Mouse (Mus musculus) ES-CJ7 (cell line): Measurements from ENCODE around the gene Igdcc4.
A peak's percentile ranks its signal among the peaks of the same experiment; 100 is the strongest.

Experiments used
- DNase-seq: peaks from one replicate; pipeline ENCODE4 v3.0.0; 2011; ENCODE audit warnings: low read depth, low spot score

Igdcc4 gene

DNA sequence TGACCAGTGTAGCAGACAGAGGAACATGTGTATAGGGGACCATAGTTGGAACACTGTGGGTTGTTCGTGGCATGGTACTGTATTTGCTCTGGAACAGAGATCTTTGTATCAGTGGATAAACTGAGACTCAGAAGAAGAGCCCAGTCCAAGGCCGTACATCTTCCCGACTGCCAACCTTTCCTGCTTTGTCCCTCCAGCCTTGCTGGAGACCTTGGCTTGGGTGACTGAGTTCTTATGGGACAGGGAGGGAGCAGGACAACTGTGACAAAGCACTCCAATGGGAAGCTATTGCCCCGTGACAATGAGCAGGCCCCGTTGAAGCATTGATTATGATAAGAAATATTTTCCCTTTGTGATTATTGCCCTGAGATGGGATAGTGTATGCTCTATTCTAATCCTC, 10.4 kb downstream of the Igdcc4 start:
- no peak for DNase-seq

DNA sequence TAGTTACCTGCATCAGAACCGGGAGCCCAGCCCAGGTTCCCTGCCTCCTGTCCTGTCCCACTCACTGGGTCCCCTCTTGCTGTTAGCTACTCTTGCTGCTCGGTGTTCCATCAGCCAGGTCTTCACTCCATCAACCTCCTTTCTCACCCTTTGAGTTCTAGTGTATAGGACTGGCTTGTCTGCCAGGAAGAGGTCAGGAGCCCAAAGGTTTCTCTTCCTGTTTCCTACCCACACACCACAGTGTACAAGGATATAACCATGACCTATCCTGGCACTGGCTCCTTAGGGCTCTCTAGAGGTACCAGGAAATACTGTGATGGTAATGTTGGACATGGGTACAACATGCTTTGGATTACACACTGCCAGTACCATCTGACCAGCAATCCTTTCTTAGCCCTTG, 12.4 kb downstream of the Igdcc4 start:
- DNase-seq, result no peak

DNA sequence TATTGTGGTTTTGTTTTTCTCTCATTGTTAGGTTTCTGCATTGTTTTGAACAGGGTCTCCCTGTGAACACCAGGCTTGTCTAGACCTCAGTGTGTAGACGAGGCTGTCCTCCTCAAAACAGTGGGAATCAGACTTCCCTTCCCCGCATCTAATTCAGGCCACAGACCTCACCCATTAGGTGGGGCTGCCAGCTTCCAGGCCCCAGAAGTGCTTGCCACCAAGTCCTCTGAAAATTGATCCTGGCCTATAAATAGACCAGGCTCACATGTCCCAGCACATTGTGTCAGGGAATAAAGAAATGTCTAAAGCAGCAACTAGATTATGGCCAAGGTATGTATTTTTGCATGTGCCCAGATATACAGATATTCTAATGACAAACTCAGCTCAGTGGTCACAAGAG, 14.6 kb downstream of the Igdcc4 start:
- no peak for DNase-seq

DNA sequence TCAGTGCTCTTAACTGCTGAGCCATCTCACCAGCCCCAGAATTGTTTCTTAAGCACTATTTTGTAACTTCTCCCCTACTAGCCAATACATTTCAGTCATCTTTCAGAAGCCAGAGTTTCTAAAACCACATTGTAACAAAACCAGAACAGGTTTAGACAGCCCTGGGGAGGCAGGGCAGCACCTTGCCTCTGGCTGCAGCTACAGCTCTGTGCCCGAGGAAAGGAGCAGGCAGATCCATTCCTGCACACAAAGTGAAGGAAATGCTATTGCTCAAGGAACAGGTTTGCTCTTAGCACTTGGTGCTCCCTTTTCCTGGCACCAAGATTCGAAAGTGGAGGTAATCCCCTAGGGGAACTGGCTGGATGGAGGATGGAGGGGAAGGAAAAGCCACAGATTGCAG, 16.2 kb downstream of the Igdcc4 start:
- no peak for DNase-seq

DNA sequence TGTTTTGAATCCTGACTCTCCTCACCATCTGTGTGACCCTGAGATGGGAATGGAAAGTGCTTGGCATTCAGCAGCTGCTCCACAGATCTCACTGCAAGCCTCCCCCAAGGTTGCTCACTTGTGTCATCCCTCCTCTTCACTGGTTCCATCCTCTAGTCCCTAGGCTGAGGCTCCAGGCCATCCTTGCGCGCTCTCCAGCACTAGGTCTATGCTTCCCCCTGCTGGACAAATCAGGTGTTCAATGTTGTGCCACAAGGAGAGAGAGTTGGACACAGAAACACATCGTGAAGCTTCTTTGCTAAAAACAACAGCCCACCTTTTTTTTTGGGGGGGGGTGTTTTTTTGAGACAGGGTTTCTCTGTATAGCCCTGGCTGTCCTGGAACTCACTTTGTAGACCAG, 19.6 kb downstream of the Igdcc4 start:
- peak; percentile 84 for DNase-seq

DNA sequence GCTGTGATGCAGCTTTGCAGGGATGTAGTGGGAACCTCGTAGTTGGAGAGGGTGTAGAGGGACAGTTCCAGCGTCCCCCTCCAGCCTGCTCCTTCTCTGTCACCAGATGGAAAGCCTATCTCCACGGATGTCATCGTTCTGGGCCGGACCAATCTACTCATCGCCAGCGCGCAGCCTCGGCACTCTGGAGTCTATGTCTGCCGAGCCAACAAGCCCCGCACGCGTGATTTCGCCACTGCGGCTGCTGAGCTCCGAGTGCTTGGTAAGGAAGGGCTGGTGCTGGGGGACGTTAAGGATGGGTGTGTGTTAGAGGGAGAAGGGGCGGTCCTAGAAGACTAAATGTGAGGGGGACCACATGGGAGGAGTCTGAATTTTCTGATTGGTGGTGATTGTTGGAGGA, 21.3 kb downstream of the Igdcc4 start:
- peak; percentile 63 for DNase-seq

DNA sequence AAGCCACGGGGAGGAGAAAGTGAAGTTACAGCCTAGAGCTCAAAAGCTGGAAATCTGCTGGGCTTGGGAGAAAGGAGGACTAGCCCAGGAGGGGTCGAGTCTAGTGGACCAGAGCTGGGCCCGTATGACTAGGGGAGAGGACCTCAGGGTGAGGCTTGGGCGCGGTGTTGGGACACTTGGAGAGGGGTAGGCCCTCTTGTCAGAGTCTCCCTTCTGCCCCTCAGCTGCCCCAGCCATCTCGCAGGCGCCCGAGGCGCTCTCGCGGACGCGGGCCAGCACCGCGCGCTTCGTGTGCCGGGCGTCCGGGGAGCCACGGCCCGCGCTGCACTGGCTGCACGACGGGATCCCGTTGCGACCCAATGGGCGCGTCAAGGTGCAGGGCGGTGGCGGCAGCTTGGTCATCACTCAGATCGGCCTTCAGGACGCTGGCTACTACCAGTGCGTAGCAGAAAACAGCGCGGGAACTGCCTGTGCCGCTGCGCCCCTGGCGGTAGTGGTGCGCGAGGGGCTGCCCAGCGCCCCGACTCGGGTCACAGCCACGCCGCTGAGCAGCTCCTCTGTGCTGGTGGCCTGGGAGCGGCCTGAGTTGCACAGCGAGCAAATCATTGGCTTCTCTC, 22.4 kb downstream of the Igdcc4 start:
- peak; percentile 70 for DNase-seq

DNA sequence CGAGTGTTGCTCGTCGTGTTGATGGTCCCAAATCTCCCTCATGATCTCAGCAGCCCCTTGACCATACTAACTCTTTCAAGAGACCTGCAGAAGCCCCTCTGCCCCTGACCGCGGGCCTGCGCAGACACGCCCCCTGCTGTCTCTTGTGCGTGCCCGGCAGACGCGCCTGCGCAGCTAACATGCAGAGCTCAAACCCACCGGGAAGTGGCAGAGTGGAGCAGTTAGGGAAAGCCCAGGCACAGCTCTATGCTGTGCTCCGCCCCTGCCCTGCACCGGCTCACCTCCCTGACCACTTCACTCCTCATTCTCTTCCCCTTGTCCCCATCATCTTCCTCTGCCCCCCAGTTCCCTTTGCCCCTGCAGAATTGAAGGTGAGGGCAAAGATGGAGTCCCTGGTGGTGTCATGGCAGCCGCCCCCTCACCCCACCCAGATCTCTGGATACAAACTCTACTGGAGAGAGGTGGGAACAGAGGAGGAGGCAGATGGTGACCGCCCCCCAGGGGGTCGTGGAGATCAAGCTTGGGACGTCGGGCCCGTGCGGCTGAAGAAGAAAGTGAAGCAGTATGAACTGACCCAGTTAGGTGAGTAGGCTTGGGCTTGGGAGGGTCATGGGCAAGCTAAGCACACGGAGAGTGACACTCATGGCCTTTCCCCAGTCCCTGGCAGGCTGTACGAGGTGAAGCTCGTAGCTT, 27.0 kb downstream of the Igdcc4 start:
- peak; percentile 92 for DNase-seq

DNA sequence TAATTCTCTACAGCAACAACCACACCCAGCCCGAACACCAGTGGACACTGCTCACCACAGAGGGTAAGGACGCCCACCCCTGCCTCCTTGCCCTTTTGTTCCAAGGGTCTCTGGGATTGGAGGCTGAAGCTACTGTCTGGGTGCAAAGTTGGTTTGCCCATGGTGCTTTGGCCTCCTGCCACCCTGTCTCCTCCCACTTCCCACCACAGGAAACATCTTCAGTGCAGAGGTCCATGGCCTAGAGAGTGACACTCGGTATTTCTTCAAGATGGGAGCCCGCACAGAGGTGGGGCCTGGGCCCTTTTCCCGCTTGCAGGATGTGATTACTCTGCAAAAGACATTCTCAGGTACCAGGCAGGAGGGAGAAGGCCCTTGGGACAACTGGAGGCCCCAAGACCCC, 30.4 kb downstream of the Igdcc4 start:
- DNase-seq, result no peak

DNA sequence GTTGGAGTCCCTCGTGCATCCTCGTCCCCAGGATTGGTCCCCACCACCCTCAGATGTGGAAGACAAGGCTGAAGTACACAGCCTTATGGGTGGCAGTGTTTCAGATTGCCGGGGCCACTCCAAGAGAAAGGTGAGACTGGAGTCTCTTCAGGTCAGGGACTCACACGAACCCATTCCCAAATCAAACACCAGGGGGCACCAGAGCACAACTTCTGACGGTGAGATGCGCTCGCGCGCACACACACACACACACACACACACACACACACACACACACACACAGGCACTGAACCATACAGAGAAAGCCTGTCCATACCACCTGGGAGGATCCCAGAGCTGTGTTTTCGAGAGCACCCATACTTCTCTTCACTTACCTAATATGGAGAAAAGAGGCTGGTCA, 32.5 kb downstream of the Igdcc4 start:
- peak; percentile 86 for DNase-seq

DNA sequence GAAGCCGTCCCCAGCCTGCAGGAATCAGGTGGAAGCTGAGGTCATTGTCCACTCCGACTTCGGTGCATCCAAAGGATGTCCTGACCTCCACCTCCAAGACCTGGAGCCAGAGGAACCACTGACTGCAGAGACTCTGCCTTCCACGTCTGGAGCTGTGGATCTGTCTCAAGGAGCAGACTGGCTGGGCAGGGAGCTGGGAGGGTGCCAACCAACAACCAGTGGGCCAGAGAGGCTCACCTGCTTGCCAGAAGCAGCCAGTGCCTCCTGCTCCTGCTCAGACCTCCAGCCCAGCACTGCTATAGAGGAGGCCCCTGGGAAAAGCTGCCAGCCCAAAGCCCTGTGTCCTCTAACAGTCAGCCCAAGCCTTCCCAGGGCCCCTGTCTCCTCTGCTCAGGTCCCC, 33.8 kb downstream of the Igdcc4 start:
- no peak for DNase-seq

DNA sequence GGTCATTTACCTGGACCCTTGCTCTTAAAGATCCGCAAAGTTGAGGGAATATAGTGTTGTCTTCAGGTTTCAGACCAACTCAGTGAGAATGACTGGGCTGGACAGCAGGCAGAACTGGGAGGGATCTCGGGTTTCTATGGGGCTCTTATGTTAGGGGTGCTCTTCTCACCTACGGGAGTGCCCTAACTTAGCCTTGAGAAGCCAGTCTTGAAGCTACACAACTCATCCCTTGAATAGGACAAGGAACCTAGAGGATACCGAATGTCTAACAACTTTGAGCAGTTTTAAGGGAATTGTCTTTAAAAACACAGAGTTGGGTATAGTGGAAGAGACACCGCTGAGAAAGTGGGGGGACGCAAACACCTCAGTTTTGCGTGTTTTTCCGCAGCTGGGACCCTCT, 39.2 kb downstream of the Igdcc4 start:
- no peak for DNase-seq

DNA sequence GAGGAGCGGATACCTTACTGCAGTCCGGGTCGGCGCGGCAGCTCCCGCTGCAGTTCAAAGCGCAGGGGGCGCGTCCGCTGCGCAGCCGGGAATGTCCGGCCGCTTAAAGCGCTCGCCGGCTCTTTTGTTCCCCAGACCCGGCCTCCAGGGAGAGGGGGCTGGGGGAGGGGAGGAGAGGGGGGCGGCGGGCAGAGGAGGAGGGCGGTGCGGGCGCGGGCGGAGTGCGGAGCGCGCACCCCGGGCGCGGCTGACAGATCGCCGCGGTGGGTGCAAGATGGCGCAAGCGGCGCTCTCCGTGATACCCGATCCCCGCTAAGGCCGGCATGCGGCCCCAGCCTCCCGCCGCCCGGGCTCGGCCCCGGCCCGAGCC, 39.6 kb downstream of the Igdcc4 start, which contains the start of gene Igdcc3:
Gene Igdcc3, plus strand, starts transcription at position 254 of the 370 bp plus-strand sequence.
- DNase-seq, result peak; percentile 72

DNA sequence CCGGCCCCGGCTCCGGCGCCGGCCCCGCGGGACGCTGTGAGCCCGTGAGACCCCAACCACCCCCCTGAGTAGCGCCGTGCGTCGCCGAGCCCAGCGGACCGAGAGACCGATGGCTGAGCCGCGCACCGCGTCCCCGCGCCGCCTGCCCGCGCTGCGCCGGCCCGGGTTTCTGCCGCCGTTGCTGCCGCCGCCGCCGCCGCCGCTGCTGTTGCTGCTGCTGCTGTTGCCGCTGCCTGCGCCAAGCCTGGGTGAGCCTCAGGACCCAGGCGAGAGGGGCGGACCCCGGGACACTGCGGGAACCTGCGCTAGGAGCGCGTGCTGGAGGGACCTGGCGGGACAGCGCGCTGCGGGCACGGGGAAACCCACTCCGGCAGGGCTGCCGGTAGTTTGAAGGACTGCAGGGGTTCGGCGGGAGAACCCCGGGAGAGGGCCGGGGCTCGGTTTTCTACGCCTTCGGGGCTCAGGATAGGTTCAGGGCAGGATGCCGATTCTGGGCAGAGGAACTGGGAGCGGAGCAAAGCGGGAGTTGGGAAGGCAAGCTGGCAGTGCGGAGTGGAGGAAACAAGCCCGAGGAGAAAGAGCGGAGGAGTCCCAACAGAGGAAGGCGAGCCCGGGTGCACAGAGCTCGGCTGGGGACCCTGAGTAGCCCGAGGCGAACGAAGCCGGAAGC, 40.2 kb downstream of the Igdcc4 start:
- peak; percentile 55 for DNase-seq

DNA sequence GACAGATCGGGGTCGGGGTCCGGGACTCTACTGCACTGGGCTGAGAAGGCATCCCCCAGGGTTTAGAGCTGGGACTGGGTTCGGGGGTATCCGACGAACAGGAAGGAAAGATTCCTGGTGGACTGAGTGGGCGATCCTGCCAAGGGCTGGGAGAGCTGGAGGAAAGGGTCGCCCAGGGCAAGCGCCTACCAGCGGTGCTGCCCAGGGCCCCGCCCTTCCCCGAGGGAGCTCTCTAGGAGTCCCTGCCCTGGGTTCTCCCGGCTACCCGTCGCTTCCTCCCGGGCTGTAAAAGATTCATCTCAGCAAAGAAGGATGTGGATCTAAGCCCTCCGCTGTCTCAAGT, 40.7 kb downstream of the Igdcc4 start:
- no peak for DNase-seq

DNA sequence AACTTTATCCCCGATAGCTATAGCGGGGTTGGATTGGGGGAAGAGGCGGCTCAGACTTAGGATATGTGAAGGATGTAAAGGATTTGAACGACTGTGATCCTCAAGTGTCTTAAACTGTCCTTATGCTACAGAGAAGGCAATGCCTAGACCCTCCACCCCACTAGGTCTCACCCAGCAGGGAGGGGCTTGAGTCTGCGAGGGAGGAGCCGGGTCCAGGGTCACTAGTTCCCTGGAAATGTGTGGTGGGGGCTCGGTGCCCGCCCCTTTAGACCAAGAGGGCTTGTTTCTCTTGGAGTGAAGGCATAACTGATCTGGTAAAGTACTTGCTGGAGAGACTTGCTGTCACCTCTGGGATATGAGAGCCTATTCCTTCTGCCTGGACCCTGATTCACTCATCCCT, 41.1 kb downstream of the Igdcc4 start:
- DNase-seq, result no peak

DNA sequence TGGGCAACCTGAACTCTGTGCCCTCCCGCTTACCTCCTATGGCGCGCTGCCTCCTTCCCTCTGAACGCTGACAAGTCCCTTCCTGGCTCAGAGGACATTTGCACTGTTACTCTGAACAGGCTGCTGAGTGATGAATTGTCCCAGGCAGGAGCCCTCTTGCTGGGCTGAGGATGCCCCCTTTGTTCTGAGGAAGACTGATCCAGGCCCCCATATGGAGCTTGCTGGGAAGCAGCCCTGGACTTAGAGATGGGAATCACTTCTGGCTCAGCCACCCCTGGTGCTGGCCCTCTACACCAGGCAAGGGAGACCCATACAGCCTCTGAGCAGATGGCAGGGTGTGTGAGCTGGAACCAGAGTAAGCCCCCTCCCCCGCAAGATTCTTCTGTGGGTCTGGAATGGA, 44.7 kb downstream of the Igdcc4 start:
- DNase-seq, result no peak

DNA sequence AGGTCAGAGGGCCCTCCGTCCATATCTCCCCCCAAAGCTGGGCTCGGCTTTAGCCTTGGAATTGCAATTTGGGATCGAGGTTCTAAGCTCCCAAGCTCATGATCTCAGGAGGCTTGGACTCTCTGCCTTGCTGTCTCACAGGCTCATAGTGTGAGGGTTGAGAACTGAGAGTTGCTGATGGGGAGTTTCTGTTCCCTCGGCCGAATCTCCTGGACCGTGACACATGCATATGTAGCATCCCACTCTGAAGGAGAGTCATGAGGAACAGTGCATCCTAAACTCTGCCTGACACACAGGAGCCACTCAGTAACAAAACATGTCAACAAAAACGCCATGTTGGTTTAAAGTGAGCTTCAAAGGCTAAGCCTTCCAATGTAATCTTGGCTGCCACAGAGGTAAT, 47.2 kb downstream of the Igdcc4 start:
- DNase-seq, result no peak

DNA sequence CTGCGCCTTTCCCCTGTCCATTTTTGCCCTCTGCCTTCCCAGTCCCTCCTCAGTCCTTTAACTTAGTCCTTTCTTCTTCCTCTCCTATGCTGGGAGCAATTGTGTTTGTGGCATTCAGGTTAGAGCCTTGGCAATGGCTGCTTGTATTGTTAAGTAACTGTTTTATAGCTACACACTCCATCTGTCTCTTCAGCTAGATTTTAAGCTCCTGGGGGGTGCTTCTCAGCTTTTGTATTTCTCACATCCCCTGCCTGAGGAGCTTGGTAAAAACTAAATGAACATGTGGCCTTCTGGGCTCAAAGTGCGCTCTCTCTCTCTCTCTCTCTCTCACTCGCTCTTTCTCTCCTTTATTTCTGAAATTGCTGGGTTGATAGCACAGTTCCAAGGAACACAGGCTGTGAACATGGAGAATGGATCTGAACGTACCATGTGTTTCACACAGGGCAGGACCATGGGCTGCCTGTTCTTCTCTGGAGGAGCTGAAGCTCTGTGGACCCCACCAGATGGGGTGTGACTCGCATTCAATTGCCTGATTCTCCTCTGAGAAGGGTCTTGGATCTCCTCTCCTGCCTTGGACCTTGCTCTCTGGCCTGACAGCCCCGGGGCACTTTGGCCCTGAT, 51.5 kb downstream of the Igdcc4 start:
- DNase-seq, result no peak

DNA sequence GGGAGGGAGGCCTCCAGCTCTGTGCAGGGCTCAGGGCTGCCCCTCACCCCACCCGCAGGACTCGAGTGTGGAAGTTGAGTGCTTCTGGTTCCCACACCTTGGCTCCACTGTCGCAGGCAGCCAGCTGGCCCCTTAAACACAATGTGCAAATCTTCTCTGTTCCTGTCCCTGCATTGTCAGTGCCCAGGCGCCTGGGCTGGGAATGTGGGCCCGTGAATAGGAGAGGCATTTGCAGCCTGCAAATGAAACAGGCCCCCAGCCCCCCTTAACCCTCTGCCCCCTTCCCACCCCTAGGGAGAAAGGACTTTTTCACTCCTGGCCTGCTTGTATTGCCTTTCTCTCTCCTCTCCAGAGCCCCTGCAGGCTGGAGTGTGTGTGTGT, 52.0 kb downstream of the Igdcc4 start:
- DNase-seq, result no peak

DNA sequence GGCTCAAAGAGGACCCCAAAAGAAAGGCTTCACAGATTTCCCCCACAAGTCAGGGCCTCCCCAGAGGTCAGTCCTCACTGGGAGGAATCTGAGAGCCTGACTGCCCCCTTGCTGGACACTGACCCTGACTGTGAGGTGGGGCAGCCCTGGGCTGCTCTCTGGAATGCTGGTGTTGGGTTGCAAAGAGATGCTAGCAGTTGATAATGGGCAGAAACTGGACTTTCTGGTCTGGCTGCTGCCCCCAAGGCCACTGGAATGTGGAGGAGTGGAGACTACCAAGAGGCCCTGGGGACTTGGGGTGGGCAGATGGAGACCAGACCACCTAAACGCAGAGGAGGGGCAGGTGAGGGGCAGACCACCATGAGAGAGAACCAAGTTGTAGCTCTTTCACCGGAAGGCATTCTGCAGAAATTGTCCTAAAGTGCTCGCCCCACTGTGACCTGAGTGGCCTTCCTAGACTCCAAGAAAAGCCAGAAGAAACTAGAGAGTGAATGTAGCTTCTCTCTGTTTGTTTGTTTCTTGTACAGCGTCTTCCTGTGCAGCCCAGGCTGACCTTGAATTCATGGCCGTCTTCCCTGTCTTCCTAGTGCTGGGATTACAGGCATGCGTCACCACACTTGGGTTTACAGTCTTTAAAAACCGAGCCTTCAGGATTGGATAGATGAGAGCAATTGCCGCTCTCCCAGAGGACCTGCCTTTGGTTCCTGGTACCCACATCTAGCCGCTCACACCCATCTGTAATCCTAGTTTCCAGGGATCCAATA, 53.6 kb downstream of the Igdcc4 start:
- DNase-seq, result no peak

DNA sequence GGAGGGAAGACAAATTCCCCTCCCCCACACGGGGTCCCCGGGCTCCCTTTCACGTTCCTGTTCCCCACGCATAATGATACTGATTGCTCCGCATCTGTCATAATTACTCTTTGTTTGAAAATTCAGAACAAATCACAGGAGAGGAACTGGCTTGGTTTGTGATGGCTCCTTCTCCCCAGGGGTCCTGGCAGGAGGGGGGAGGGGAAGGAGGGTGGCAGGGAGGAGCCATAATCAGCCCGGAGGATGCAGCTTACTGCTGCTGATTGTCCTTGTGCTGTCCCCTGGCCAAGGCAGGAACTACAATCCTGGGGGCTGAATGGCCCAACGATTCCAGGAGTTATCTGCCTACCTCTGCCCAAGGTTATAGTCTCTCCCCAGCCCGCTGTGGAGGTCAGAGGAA, 55.3 kb downstream of the Igdcc4 start:
- peak; percentile 66 for DNase-seq
